Mouse (Mus musculus) liver, adult 2 months (tissue): ENCODE measurements at regions not wholly inside any gene's neighbourhood (a gene's known extent, or its start where the extent isn't known, plus 50 kb on each side); places are given as distances from the start of the nearest gene placed in this dataset.

Experiments used
- CTCF ChIP-seq: fragments of 200-500 bp; IDR thresholded peaks from 2 replicates; pipeline ENCODE4 v1.5.1; 2011; ENCODE audit warnings: low read depth, low read length, control low read depth
- POLR2A ChIP-seq: fragments of 200-500 bp; IDR thresholded peaks from 2 replicates; pipeline ENCODE4 v1.6.1; 2011; ENCODE audit warnings: low read length, control low read depth; ENCODE audit not compliant: insufficient read depth; ENCODE audit errors: extremely low read depth

DNA sequence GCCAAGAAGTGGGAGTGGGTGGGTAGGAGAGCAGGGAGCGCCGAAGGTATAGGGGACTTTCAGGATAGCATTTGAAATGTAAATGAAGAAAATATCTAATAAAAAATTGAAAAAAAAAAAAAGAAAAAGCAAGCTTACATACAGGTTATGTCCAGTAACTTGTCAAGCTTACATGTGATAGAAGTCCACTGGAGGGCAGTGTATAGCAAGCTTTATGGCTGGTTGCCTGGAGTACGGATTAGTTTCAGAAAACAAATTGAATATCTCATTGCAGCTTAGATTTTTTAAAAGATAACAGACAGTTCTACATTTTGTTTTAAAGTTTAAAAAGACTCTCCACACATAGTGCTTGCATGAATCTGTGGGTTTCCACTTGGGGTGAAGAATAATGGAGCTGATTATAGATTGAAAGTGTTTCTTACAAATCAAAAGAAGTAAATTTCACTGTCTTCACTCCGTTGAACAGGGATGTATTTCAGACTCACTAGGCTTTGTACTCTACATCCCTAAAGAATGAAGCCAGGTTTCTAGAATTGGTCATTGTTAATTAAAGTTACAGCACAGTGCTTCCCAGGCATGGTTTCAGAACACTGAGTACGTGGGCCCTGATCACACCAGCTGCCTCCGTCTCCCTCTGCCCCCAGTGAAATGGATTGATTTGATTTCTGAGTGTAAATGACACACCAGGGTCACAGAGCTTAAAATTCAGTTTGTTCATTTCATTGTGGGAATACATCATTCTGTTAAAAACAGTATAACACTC, 578.1 kb upstream of the A830018L16Rik start:
- TF ChIP-seq POLR2A, result no peak
- peak; percentile 44 for TF ChIP-seq CTCF
